Mouse (Mus musculus): ENCODE data around the gene Ebf1. TPM values are rescaled to one million over a fixed set of nuclear protein-coding genes. Genes with fewer than 3 reads are reported as not detected.

Gene Ebf1
- polyA plus RNA-seq, 1 experiment from 2014 or later, result 54.5 TPM

- no peaks in the 10 kb centered on the region for H3K36me3 ChIP-seq (ENCODE audit: control insufficient read depth, insufficient read depth, low read length)
- DNase-seq (ENCODE audit: low spot score) (no peak), ATAC-seq (ENCODE audit: low read depth) (no peak)
- WGBS, result 98% methylated on average over 2 of the region's 2 CpGs
- no peaks in the 10 kb centered on the region for H3K27me3 ChIP-seq (replicated peaks; ENCODE audit: control insufficient read depth, insufficient read depth, low read length)
- H3K9me3 ChIP-seq (ENCODE audit: control insufficient read depth, low read length), result no peaks in the 10 kb centered on the region
- no peak overlapping the region for H3K9ac ChIP-seq (ENCODE audit: low read depth, low read length)
- no peak overlapping the region for H3K4me2 ChIP-seq (ENCODE audit: low read depth, low read length)
- no peak overlapping the region for H3K4me3 ChIP-seq (ENCODE audit: low read depth, low read length)
- H3K27ac ChIP-seq (replicated peaks; ENCODE audit: low read depth, low read length), result no peak overlapping the region
- H3K4me1 ChIP-seq (ENCODE audit: control insufficient read depth, insufficient read depth, low read length), result no peaks in the 10 kb centered on the region
Measured at GRCm38 (mm10) chr11:44901715-44902114, 284.6 kb downstream of the Ebf1 start.

DNA sequence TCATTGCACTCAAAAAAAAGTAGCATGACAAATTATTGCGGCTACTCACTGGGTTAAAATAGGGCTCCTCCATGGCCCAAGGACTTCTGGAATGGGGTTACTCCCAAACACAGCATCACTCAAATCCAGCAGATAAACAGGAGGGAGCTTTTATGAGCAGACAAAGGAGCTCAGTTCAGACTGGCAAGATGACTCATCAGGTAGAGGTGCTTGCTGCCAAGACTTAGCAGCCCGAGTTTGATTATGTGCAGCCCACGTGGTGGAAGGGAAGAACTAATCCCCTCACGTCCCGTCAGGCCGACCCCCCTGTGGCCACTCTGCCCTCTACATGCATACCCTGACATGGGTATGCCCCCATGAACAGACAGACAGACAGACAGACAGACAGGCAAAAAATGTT lies 285.0 kb downstream of the Ebf1 start:
- Histone ChIP-seq H3K27me3 (replicated peaks; ENCODE audit: control insufficient read depth, insufficient read depth, low read length) (no peaks in the 10 kb centered on the region), H3K4me1 (ENCODE audit: control insufficient read depth, insufficient read depth, low read length) (no peaks in the 10 kb centered on the region), H3K27ac (replicated peaks; ENCODE audit: low read depth, low read length) (no peak overlapping the region), H3K4me3 (ENCODE audit: low read depth, low read length) (no peak overlapping the region), H3K9me3 (ENCODE audit: control insufficient read depth, low read length) (no peaks in the 10 kb centered on the region), H3K4me2 (ENCODE audit: low read depth, low read length) (no peak overlapping the region), H3K36me3 (ENCODE audit: control insufficient read depth, insufficient read depth, low read length) (no peaks in the 10 kb centered on the region), H3K9ac (ENCODE audit: low read depth, low read length) (no peak overlapping the region)
- 52% methylated on average over 6 of the region's 6 CpGs for WGBS
- DNase-seq (ENCODE audit: low spot score) (no peak), ATAC-seq (ENCODE audit: low read depth) (no peak)

DNA sequence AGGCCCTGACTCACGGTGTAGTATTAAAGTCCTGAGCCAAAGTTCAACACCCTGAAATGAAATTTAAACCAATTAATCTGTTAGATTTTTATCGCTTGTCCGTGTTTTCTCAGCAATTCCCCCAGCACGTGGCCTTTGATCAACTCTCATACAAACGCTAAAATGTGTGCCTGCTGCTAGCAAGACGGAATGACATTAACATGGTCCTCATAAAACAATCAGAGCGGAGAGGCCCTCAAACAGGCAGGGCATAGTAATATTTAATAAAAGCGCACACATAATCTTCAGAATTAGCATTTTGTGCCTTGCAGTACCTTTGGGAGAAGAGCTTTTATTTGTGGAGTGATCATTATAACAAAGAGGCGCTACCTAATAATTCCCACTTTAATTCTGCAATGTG lies 287.0 kb downstream of the Ebf1 start:
- 55% methylated on average over 9 of the region's 9 CpGs for WGBS
- H3K4me1 ChIP-seq (ENCODE audit: control insufficient read depth, insufficient read depth, low read length), result no peaks in the 10 kb centered on the region

DNA sequence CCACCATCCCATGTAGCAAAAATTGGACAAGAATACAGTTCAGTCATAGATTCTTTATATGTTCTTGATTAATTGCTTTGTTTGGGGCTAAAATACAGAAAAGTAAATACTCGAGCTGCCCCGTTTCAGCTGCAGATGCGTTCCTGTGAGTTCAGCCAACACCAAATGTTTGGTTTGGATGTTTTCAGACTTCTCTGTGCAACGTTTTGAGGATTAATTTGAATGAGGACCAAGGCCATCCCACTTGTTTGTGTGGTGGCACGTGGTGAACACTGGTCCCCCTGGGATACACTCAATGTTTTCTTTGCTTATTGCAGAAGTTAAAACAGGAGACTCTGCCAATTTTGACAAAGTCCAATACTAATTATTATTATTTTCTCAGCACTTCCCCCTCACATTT lies 289.3 kb downstream of the Ebf1 start:
- Histone ChIP-seq H3K9me3 (ENCODE audit: control insufficient read depth, low read length) (no peaks in the 10 kb centered on the region), H3K27me3 (replicated peaks; ENCODE audit: control insufficient read depth, insufficient read depth, low read length) (no peaks in the 10 kb centered on the region), H3K36me3 (ENCODE audit: control insufficient read depth, insufficient read depth, low read length) (0 out of 2 replicates have a peak, but pooled peaks cover 11% of the 10 kb centered on the region), H3K27ac (replicated peaks; ENCODE audit: low read depth, low read length) (no peak overlapping the region), H3K4me2 (ENCODE audit: low read depth, low read length) (no peak overlapping the region), H3K4me1 (ENCODE audit: control insufficient read depth, insufficient read depth, low read length) (no peaks in the 10 kb centered on the region), H3K4me3 (ENCODE audit: low read depth, low read length) (no peak overlapping the region), H3K9ac (ENCODE audit: low read depth, low read length) (no peak overlapping the region)
- ATAC-seq (ENCODE audit: low read depth) (no peak), DNase-seq (ENCODE audit: low spot score) (peak; percentile 48)
- WGBS, result 61% methylated on average over 5 of the region's 5 CpGs

More for the DNA sequence above, 287.0 kb downstream of the Ebf1 start:
- H3K27ac ChIP-seq (replicated peaks; ENCODE audit: low read depth, low read length), result no peak overlapping the region
- H3K4me2 ChIP-seq (ENCODE audit: low read depth, low read length), result no peak overlapping the region
- H3K36me3 ChIP-seq (ENCODE audit: control insufficient read depth, insufficient read depth, low read length), result 0 out of 2 replicates have a peak, but pooled peaks cover 8% of the 10 kb centered on the region
- H3K27me3 ChIP-seq (replicated peaks; ENCODE audit: control insufficient read depth, insufficient read depth, low read length), result no peaks in the 10 kb centered on the region
- no peak overlapping the region for H3K9ac ChIP-seq (ENCODE audit: low read depth, low read length)
- ATAC-seq (ENCODE audit: low read depth) (no peak), DNase-seq (ENCODE audit: low spot score) (no peak)
- no peaks in the 10 kb centered on the region for H3K9me3 ChIP-seq (ENCODE audit: control insufficient read depth, low read length)
- H3K4me3 ChIP-seq (ENCODE audit: low read depth, low read length), result no peak overlapping the region

DNA sequence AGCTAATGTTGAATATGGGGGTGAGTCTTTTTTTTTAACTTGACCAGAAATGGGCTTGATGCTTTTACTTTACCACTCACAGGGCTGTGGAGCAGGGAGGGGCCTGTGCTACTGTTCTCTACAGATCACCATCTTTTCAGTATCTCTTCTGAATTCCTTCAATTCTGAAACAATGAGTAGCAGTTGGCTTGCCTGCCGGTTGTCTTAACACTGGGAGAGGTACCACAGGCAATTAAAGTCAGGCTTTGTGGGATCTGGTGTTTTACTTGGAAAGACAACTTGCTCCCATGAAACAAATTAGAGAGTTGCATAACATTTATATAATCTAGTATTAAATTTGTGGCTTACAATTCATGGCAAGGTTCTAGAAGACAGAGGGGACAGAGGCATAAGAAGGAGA lies 294.6 kb downstream of the Ebf1 start:
- no peak for DNase-seq (ENCODE audit: low spot score)
- Histone ChIP-seq H3K27me3 (replicated peaks; ENCODE audit: control insufficient read depth, insufficient read depth, low read length) (no peaks in the 10 kb centered on the region), H3K27ac (replicated peaks; ENCODE audit: low read depth, low read length) (no peak overlapping the region), H3K4me3 (ENCODE audit: low read depth, low read length) (no peak overlapping the region), H3K36me3 (ENCODE audit: control insufficient read depth, insufficient read depth, low read length) (0 out of 2 replicates have a peak, but pooled peaks cover 11% of the 10 kb centered on the region), H3K4me2 (ENCODE audit: low read depth, low read length) (no peak overlapping the region), H3K9me3 (ENCODE audit: control insufficient read depth, low read length) (no peaks in the 10 kb centered on the region), H3K4me1 (ENCODE audit: control insufficient read depth, insufficient read depth, low read length) (peaks cover 4% of the 10 kb centered on the region; the same call in 1 of the 2 replicates), H3K9ac (ENCODE audit: low read depth, low read length) (no peak overlapping the region)
- no peak for ATAC-seq (ENCODE audit: low read depth)
- WGBS, result 42% methylated on average over 1 of the region's 1 CpGs

GRCm38 (mm10) chr11:44913806-44914205 lies 296.7 kb downstream of the Ebf1 start:
- no peak overlapping the region for H3K9ac ChIP-seq (ENCODE audit: low read depth, low read length)
- no peaks in the 10 kb centered on the region for H3K27me3 ChIP-seq (replicated peaks; ENCODE audit: control insufficient read depth, insufficient read depth, low read length)
- ATAC-seq (ENCODE audit: low read depth) (no peak), DNase-seq (ENCODE audit: low spot score) (no peak)
- 60% methylated on average over 5 of the region's 5 CpGs for WGBS
- 0 out of 2 replicates have a peak, but pooled peaks cover 5% of the 10 kb centered on the region for H3K36me3 ChIP-seq (ENCODE audit: control insufficient read depth, insufficient read depth, low read length)
- no peaks in the 10 kb centered on the region for H3K9me3 ChIP-seq (ENCODE audit: control insufficient read depth, low read length)
- peaks cover 4% of the 10 kb centered on the region; the same call in 1 of the 2 replicates for H3K4me1 ChIP-seq (ENCODE audit: control insufficient read depth, insufficient read depth, low read length)
- H3K27ac ChIP-seq (replicated peaks; ENCODE audit: low read depth, low read length), result no peak overlapping the region
- H3K4me3 ChIP-seq (ENCODE audit: low read depth, low read length), result no peak overlapping the region
- H3K4me2 ChIP-seq (ENCODE audit: low read depth, low read length), result no peak overlapping the region

- ATAC-seq (ENCODE audit: low read depth) (no peak), DNase-seq (ENCODE audit: low spot score) (no peak)
- H3K4me1 ChIP-seq (ENCODE audit: control insufficient read depth, insufficient read depth, low read length), result peaks cover 4% of the 10 kb centered on the region; the same call in 1 of the 2 replicates
- H3K27me3 ChIP-seq (replicated peaks; ENCODE audit: control insufficient read depth, insufficient read depth, low read length), result no peaks in the 10 kb centered on the region
- no peak overlapping the region for H3K9ac ChIP-seq (ENCODE audit: low read depth, low read length)
- no peak overlapping the region for H3K27ac ChIP-seq (replicated peaks; ENCODE audit: low read depth, low read length)
- no peak overlapping the region for H3K4me2 ChIP-seq (ENCODE audit: low read depth, low read length)
- no peaks in the 10 kb centered on the region for H3K36me3 ChIP-seq (ENCODE audit: control insufficient read depth, insufficient read depth, low read length)
- no peak overlapping the region for H3K4me3 ChIP-seq (ENCODE audit: low read depth, low read length)
- H3K9me3 ChIP-seq (ENCODE audit: control insufficient read depth, low read length), result no peaks in the 10 kb centered on the region
- WGBS, result 56% methylated on average over 8 of the region's 8 CpGs
Measured at GRCm38 (mm10) chr11:44917059-44917458, 299.9 kb downstream of the Ebf1 start.

DNA sequence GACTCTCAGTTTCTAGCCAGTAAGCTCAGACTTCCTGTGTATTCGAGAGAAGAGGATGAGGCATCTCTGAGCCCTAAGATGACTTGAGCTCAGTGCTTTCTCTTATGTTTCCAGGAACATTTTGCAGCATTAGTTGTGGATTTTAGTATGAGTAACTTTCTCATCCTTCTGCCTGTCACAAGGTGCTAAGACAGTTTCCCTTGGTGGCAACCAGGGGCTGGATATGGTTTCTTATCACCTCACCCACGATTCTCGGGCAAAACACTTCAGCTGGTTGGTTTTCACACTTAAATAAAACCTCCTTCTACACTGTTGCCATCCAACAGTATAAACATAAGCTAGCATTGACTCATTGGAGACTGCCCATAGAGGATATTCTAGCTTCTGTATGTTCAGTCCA lies 306.0 kb downstream of the Ebf1 start:
- 84% methylated on average over 3 of the region's 3 CpGs for WGBS
- no peak overlapping the region for H3K27ac ChIP-seq (replicated peaks; ENCODE audit: low read depth, low read length)
- ATAC-seq (ENCODE audit: low read depth), result no peak

DNA sequence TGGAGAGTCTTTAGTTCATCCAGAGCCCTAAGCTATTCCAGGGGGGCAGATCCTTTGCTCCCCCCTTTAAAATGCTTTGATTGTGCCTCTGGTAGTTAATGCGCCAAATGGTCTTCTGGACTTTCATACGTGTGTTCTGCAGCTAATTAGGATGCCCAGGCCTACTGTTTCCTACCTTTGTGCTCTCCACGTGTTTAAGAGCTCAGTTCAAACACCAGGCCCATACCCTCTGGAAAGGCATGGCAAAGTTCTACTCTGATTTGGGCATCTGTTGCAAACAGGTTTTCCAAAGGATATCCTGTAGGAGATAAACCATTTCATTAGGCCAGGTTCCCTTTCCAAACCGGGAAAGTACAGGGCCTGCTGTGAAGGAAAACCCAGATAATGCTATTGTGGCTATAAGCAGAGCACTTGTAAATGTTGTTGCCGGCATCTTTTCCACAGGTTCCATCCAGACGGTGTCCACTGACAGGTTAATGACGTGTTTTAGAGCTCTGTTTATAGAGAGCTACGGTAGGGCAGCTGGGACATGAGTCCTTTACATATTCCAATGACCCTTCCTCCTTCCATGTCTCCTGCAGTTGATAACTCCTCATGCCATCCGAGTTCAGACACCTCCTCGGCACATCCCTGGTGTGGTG lies 306.9 kb downstream of the Ebf1 start:
- no peak for DNase-seq (ENCODE audit: low spot score)

More for the DNA sequence above, 306.0 kb downstream of the Ebf1 start:
- H3K4me2 ChIP-seq (ENCODE audit: low read depth, low read length), result no peak overlapping the region
- 0 out of 2 replicates have a peak, but pooled peaks cover 7% of the 10 kb centered on the region for H3K4me1 ChIP-seq (ENCODE audit: control insufficient read depth, insufficient read depth, low read length)
- H3K4me3 ChIP-seq (ENCODE audit: low read depth, low read length), result no peak overlapping the region
- DNase-seq (ENCODE audit: low spot score), result no peak
- H3K9ac ChIP-seq (ENCODE audit: low read depth, low read length), result no peak overlapping the region
- H3K27me3 ChIP-seq (replicated peaks; ENCODE audit: control insufficient read depth, insufficient read depth, low read length), result no peaks in the 10 kb centered on the region
- 0 out of 2 replicates have a peak, but pooled peaks cover 1% of the 10 kb centered on the region for H3K36me3 ChIP-seq (ENCODE audit: control insufficient read depth, insufficient read depth, low read length)
- H3K9me3 ChIP-seq (ENCODE audit: control insufficient read depth, low read length), result no peaks in the 10 kb centered on the region

More for the DNA sequence above, 306.9 kb downstream of the Ebf1 start:
- 0 out of 2 replicates have a peak, but pooled peaks cover 5% of the 10 kb centered on the region for H3K36me3 ChIP-seq (ENCODE audit: control insufficient read depth, insufficient read depth, low read length)
- ATAC-seq (ENCODE audit: low read depth), result no peak
- no peaks in the 10 kb centered on the region for H3K27me3 ChIP-seq (replicated peaks; ENCODE audit: control insufficient read depth, insufficient read depth, low read length)
- no peaks in the 10 kb centered on the region for H3K9me3 ChIP-seq (ENCODE audit: control insufficient read depth, low read length)
- H3K4me3 ChIP-seq (ENCODE audit: low read depth, low read length), result no peak overlapping the region
- 77% methylated on average over 10 of the region's 10 CpGs for WGBS
- H3K27ac ChIP-seq (replicated peaks; ENCODE audit: low read depth, low read length), result 0 out of 2 replicates have a peak overlapping the region, but pooled peaks have one; percentile 11
- no peak overlapping the region for H3K9ac ChIP-seq (ENCODE audit: low read depth, low read length)
- H3K4me2 ChIP-seq (ENCODE audit: low read depth, low read length), result no peak overlapping the region
- H3K4me1 ChIP-seq (ENCODE audit: control insufficient read depth, insufficient read depth, low read length), result 0 out of 2 replicates have a peak, but pooled peaks cover 7% of the 10 kb centered on the region
